Mouse (Mus musculus): ENCODE data around the gene Onecut1. TPM values are rescaled to one million over a fixed set of nuclear protein-coding genes. Genes with fewer than 3 reads are reported as not detected.

Onecut1 gene
- polyA plus RNA-seq (2012; rRNA removed), result 0.02 TPM in 1 of 2 replicates, not detected in the other

- no peak for DNase-seq (ENCODE audit: extremely low spot score in 1 of 2, low spot score in 1 of 2)
Measured at GRCm38 (mm10) chr9:74861561-74861980, at the start of gene Onecut1. Onecut1 (plus strand) TSS chr9:74861921.

GRCm38 (mm10) chr9:74819736-74820511, 41.8 kb upstream of the Onecut1 start:
- no peak for DNase-seq (ENCODE audit: extremely low spot score in 1 of 2, low spot score in 1 of 2)

- DNase-seq (ENCODE audit: extremely low spot score in 1 of 2, low spot score in 1 of 2), result no peak
Measured at GRCm38 (mm10) chr9:74825102-74825501, 36.6 kb upstream of the Onecut1 start.

DNA sequence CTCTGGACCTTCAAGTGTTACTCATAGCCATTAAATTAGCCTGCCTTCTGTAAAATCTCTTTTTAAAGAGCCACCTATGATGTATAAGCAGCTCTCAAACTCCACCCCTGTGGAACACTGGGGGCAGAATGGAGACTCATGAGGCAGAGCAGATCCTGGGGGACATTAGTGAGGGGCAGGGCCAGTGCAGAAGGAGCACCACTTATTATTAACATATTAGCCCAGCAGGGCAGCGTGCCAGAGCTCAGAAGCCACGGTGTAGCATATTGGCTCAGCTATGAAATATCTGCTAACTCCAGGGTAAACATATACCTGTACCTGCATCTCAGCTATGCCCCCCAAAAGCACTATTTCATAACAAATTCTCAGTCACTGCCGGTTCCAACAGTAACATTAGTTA, 32.5 kb upstream of the Onecut1 start:
- no peak for DNase-seq (ENCODE audit: extremely low spot score in 1 of 2, low spot score in 1 of 2)

DNA sequence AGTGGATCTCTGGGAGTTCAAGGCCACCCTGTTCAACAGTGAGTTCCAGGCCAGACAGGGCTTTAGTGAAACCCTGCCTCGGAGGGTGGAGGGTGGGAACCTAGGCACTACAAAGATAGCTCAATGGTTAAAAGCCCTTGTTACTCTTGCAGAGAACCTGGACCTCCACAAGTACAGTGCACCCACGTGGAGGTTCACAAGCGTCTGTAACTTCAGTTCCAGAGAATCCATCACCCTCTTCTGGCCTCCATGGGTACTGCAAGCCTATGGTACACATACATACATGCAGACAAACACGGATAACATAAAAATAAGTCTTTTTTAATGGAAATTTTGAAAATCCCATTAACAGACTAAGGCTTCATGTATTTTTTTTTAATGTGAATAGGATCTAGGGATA, 18.8 kb upstream of the Onecut1 start:
- no peak for DNase-seq (ENCODE audit: extremely low spot score in 1 of 2, low spot score in 1 of 2)

GRCm38 (mm10) chr9:74846867-74847830, 14.6 kb upstream of the Onecut1 start:
- no peak for DNase-seq (ENCODE audit: extremely low spot score in 1 of 2, low spot score in 1 of 2)

- no peak for DNase-seq (ENCODE audit: extremely low spot score in 1 of 2, low spot score in 1 of 2)
Measured at GRCm38 (mm10) chr9:74848411-74849194, 13.1 kb upstream of the Onecut1 start.

- no peak for DNase-seq (ENCODE audit: extremely low spot score in 1 of 2, low spot score in 1 of 2)
Measured at GRCm38 (mm10) chr9:74849195-74849978, 12.3 kb upstream of the Onecut1 start.

GRCm38 (mm10) chr9:74849979-74850780, 11.5 kb upstream of the Onecut1 start:
- no peak for DNase-seq (ENCODE audit: extremely low spot score in 1 of 2, low spot score in 1 of 2)

GRCm38 (mm10) chr9:74850781-74851145, 11.0 kb upstream of the Onecut1 start:
- DNase-seq (ENCODE audit: extremely low spot score in 1 of 2, low spot score in 1 of 2), result no peak

GRCm38 (mm10) chr9:74851601-74852000, 10.1 kb upstream of the Onecut1 start:
- no peak for DNase-seq (ENCODE audit: extremely low spot score in 1 of 2, low spot score in 1 of 2)

DNA sequence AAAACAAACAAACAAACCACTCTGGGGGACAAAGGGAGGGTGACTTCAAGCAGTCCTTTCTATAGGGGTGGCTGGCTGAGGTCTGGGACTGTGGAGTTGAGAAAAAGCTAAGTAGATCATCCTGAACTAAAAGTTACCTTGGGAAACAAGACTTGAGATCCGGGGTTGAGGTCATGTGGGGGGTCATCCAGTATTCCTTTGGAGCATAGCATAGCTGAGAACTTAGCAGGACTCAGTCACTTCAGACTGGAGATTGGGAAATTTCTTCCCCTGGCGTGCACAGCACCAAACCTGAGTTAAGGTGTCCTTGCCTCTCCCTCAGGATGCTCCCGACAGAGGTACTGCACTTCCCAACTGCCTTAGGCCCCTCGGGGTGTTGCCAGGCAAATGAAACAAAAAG, 9.4 kb upstream of the Onecut1 start:
- no peak for DNase-seq (ENCODE audit: extremely low spot score in 1 of 2, low spot score in 1 of 2)

GRCm38 (mm10) chr9:74853191-74854072, 8.3 kb upstream of the Onecut1 start:
- no peak for DNase-seq (ENCODE audit: extremely low spot score in 1 of 2, low spot score in 1 of 2)

DNA sequence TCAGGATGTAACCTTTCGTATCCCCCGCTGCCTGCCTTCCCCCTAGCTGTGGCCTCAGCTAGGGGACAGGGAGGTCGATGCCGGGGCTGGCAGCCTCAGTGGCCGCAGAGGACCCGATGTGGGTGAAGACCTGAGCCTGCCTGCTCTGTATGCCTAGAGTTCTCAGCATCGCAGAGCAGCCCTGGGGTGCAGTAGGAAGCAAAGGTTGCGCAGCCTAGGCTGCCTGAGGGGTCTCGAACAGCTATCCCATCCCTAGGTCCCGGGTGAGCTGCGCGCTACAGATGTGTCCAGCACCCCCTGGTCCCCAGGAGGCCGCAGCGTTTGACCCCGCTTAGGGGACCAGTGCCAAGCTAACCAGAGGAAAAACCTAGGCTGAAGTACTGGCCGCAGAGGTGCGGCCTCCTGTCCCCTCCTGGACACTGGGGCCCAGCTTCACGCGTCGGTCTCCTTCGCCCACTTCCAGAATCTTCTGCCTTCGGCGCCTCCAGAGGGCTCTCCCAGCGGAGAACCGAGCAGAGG, 7.6 kb upstream of the Onecut1 start:
- no peak for DNase-seq (ENCODE audit: extremely low spot score in 1 of 2, low spot score in 1 of 2)

GRCm38 (mm10) chr9:74855446-74855845, 6.3 kb upstream of the Onecut1 start:
- DNase-seq (ENCODE audit: extremely low spot score in 1 of 2, low spot score in 1 of 2), result no peak

DNA sequence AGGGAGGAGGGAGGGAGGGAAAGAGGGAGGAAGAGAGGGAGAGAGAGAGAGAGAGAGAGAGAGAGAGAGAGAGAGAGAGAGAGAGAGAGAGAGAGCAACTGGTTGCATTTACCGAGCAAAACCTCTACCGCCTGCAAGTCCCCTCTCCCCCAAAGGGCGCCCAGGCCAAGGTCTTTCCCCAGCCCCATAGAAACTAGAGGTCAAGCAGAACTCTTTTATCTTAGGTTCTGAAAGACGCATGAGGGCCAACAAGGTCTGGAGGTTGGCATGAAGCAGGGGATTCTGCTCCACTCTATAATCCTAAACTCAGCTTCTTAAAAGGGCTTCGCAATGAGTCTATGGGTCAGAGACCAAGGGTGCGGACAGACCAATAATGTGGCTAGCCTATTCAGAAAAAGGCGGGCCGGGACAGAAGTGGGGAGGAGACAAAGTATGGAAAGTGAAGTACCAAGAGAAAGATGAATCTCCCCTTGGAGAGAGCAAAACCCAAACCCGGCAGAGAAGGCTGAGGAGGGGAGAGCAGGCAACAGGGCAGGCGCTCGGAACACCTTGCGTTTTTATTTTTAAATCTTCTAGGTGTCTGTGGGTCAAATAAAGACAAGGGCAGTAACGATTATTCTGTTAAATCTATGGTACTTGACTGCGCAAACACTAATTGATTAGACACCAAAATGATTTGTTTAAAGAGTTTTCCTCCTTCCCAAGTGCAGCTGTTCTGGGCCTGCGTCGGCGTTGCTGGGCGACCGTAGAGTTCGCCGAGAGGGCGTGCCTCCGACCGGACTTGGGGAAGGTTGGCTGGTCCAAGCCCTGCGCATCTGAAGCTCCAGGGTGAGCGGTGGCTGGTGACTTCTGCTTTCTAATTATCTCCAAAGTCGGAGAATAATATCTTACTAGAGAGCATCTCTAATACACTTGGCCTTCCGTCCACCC, 4.9 kb upstream of the Onecut1 start:
- DNase-seq (ENCODE audit: extremely low spot score in 1 of 2, low spot score in 1 of 2), result no peak

- no peak for DNase-seq (ENCODE audit: extremely low spot score in 1 of 2, low spot score in 1 of 2)
Measured at GRCm38 (mm10) chr9:74857508-74857840, 4.2 kb upstream of the Onecut1 start.

Data from frontal cortex, adult 2 months (tissue).